Mouse (Mus musculus): ENCODE measurements around the gene Trem1. TPM values are rescaled to one million over a fixed set of nuclear protein-coding genes. Genes with fewer than 3 reads are reported as not detected.

Gene Trem1
- polyA plus RNA-seq, 1 experiment from 2014 or later, result 0.13 TPM

GRCm38 (mm10) chr17:48287276-48287675 lies 54.7 kb downstream of the Trem1 start:
- no peaks in the 10 kb centered on the region for H3K36me3 ChIP-seq
- ATAC-seq (ENCODE audit: extremely low read depth, insufficient number of reproducible peaks, low FRiP score, low TSS enrichment), result no peak
- no peaks in the 10 kb centered on the region for H3K9me3 ChIP-seq
- WGBS, result 50% methylated on average over 2 of the region's 2 CpGs
- H3K27ac ChIP-seq (replicated peaks), result no peak overlapping the region
- H3K4me3 ChIP-seq, result no peak overlapping the region
- H3K27me3 ChIP-seq (replicated peaks), result no peaks in the 10 kb centered on the region
- no peaks in the 10 kb centered on the region for H3K4me1 ChIP-seq
- H3K9ac ChIP-seq, result no peak overlapping the region
- no peak overlapping the region for H3K4me2 ChIP-seq

- no peak for ATAC-seq (ENCODE audit: extremely low read depth, insufficient number of reproducible peaks, low FRiP score, low TSS enrichment)
- Histone ChIP-seq H3K36me3 (no peaks in the 10 kb centered on the region), H3K9ac (no peak overlapping the region), H3K4me2 (no peak overlapping the region), H3K4me3 (no peak overlapping the region), H3K27me3 (replicated peaks) (no peaks in the 10 kb centered on the region), H3K4me1 (no peaks in the 10 kb centered on the region; the same call in 1 of the 2 replicates), H3K9me3 (no peaks in the 10 kb centered on the region), H3K27ac (replicated peaks) (no peak overlapping the region)
- 81% methylated on average over 5 of the region's 5 CpGs for WGBS
Measured at GRCm38 (mm10) chr17:48293500-48294194, 61.1 kb downstream of the Trem1 start.

Other genes starting within 250 kb of the Trem1 start
- gene 1700122O11Rik, start 194.5 kb upstream of the Trem1 start, polyA plus RNA-seq (2015; fragmentation: Nextera tagmentation; extraction: Ambion mirVana), result not detected in 2 replicates
- gene 1700067P10Rik, start 143.4 kb upstream of the Trem1 start, polyA plus RNA-seq (2015; fragmentation: Nextera tagmentation; extraction: Ambion mirVana), result not detected in 2 replicates
- 0.05 TPM in 1 of 2 replicates, not detected in the other for gene 9830107B12Rik, start 86.5 kb upstream of the Trem1 start, polyA plus RNA-seq (2015; fragmentation: Nextera tagmentation; extraction: Ambion mirVana)
- gene A530064D06Rik, start 65.5 kb upstream of the Trem1 start, polyA plus RNA-seq (2015; fragmentation: Nextera tagmentation; extraction: Ambion mirVana), result 0.04 and 0.12 TPM in 2 replicates
- gene Trem3, start 15.0 kb downstream of the Trem1 start, polyA plus RNA-seq (2015; fragmentation: Nextera tagmentation; extraction: Ambion mirVana), result not detected in 2 replicates
- gene Treml4, start 31.5 kb downstream of the Trem1 start, polyA plus RNA-seq (2015; fragmentation: Nextera tagmentation; extraction: Ambion mirVana), result 0.22 and 0.59 TPM in 2 replicates
- 0.37 and 0.52 TPM in 2 replicates for gene Treml2, start 66.7 kb downstream of the Trem1 start, polyA plus RNA-seq (2015; fragmentation: Nextera tagmentation; extraction: Ambion mirVana)
- 0.17 and 0.24 TPM in 2 replicates for gene B430306N03Rik, start 83.4 kb downstream of the Trem1 start, polyA plus RNA-seq (2015; fragmentation: Nextera tagmentation; extraction: Ambion mirVana)
- 3.9 and 4.6 TPM in 2 replicates for gene Trem2, start 113.6 kb downstream of the Trem1 start, polyA plus RNA-seq (2015; fragmentation: Nextera tagmentation; extraction: Ambion mirVana)
- 3.3 and 3.8 TPM in 2 replicates for gene Treml1, start 127.1 kb downstream of the Trem1 start, polyA plus RNA-seq (2015; fragmentation: Nextera tagmentation; extraction: Ambion mirVana)
- gene Nfya, start 177.1 kb downstream of the Trem1 start, polyA plus RNA-seq (2015; fragmentation: Nextera tagmentation; extraction: Ambion mirVana), result 9.9 and 10.5 TPM in 2 replicates
- 44.3 and 44.6 TPM in 2 replicates for gene Oard1, start 177.2 kb downstream of the Trem1 start, polyA plus RNA-seq (2015; fragmentation: Nextera tagmentation; extraction: Ambion mirVana)
- 182 and 204 TPM in 2 replicates for gene Apobec2, start 200.2 kb downstream of the Trem1 start, polyA plus RNA-seq (2015; fragmentation: Nextera tagmentation; extraction: Ambion mirVana)
- gene Tspo2, start 218.8 kb downstream of the Trem1 start, polyA plus RNA-seq (2015; fragmentation: Nextera tagmentation; extraction: Ambion mirVana), result 8.8 and 9.0 TPM in 2 replicates
- gene Unc5cl, start 222.1 kb downstream of the Trem1 start, polyA plus RNA-seq (2015; fragmentation: Nextera tagmentation; extraction: Ambion mirVana), result 0.23 and 0.24 TPM in 2 replicates

Measured in heart, embryonic 13.5 days (tissue).